Mouse (Mus musculus) neural tube, embryonic 10.5 days (tissue): ENCODE measurements around the gene Tcf20.

Experiments used
- DNase-seq: peaks from one replicate; pipeline ENCODE4 v3.0.0-alpha.2; 2017; ENCODE audit warnings: low spot score; ENCODE audit errors: extremely low spot score

Gene Tcf20

GRCm38 (mm10) chr15:82960786-82961561 is 26.7 kb downstream of the Tcf20 start:
- DNase-seq = peak; percentile 73

GRCm38 (mm10) chr15:82959151-82959550 is 28.5 kb downstream of the Tcf20 start:
- DNase-seq = no peak

GRCm38 (mm10) chr15:82958253-82958701 is 29.4 kb downstream of the Tcf20 start:
- DNase-seq = no peak

DNA sequence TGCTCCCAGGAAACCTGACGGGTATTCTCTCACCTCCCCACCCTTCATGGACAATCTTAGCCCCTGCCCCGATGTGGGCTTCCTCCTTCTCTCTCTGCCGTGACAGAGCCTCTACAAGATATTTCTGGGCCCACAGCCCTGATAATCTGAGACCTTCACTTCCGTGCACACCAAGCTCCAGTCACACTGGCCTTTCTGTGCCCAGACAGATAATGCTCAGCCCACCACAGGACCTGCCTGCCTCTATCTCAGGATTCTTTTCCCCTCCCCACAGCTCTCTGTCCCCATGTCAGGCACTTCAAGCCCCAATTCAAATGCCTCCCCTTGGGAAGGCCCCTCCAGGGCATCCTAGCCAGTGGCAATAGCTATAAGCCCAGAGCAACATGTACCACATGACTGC is 31.0 kb downstream of the Tcf20 start:
- DNase-seq = no peak

- no peak for DNase-seq
These were observed 31.4 kb downstream of the Tcf20 start for GRCm38 (mm10) chr15:82956310-82956709.

DNA sequence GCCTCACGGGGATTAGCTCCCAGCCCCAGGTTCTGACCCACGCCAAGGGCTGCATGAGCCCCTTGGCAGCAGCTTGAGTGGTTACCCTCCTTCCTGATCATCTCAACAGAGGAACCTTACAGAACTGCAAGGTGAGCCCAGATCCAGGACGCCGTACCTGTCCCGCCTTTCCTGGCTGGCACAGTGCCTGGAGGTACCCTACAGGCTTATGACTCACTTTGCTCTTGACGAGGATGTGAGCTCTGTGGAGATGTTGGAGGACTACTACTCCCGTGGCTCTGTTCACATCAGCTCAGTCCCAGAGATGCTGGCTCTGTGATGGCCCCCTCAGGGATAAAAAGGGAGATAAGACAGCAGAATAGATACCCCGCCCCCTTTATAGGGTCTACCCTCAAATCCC is 32.4 kb downstream of the Tcf20 start:
- DNase-seq = no peak

GRCm38 (mm10) chr15:82954034-82954433 is 33.6 kb downstream of the Tcf20 start:
- DNase-seq = no peak

- DNase-seq = no peak
These were observed 34.6 kb downstream of the Tcf20 start for GRCm38 (mm10) chr15:82953096-82953495.

- peak; percentile 62 for DNase-seq
These were observed 35.4 kb downstream of the Tcf20 start for GRCm38 (mm10) chr15:82952292-82952705.

GRCm38 (mm10) chr15:82950246-82950645 is 37.4 kb downstream of the Tcf20 start:
- DNase-seq = no peak

GRCm38 (mm10) chr15:82947431-82947830 is 40.2 kb downstream of the Tcf20 start:
- DNase-seq = no peak

DNA sequence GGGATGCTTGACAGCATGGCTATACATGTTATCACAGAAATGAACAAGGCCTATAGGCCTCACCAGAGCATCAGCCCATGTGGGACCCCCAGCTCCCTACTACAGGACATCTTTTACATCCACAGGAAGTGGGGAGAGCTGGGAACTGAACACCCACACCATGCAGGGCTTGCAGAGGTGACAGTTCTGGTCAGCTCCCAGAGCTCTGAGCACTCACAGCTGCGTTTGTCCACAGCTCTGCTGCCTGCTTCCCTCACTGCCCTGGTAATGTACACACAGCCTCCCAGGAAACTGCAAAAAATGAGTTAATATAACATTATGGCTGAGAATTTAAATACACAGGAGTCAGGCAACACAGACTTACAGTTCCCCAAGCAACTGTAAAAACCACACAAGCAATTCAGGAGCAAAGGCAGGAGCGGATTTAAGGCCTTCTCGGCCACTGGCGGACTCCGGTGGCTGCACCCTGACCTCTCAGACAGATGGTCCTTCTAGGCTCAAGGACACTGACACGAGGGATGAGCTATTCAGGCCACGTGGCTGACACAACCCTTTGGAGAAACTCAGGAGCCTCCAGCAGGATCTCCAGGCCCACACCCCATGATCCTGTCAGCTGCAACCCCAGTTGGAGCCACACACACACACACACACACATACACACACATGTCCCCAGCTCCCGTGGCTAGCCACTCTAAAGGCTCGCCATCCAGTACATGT is 43.0 kb downstream of the Tcf20 start:
- no peak for DNase-seq

DNA sequence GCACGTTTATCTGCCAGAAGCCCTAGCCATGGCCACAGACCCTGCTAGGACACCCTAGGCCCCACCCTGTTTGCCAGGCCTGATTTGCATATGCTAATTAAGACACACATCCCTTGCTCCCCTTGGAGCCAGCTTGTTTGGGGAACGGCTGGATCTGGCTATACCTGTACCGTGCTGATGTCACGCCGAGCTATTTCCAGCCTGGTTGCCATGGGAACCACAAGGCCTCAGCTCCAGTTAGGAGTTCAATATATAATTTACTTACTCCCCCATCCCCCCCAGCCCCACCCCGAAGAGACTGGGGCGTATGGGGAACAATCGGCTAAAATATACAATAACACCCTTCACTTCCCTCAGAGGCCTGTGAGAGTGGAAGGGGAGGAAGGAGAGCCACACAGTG is 45.9 kb downstream of the Tcf20 start:
- no peak for DNase-seq

DNA sequence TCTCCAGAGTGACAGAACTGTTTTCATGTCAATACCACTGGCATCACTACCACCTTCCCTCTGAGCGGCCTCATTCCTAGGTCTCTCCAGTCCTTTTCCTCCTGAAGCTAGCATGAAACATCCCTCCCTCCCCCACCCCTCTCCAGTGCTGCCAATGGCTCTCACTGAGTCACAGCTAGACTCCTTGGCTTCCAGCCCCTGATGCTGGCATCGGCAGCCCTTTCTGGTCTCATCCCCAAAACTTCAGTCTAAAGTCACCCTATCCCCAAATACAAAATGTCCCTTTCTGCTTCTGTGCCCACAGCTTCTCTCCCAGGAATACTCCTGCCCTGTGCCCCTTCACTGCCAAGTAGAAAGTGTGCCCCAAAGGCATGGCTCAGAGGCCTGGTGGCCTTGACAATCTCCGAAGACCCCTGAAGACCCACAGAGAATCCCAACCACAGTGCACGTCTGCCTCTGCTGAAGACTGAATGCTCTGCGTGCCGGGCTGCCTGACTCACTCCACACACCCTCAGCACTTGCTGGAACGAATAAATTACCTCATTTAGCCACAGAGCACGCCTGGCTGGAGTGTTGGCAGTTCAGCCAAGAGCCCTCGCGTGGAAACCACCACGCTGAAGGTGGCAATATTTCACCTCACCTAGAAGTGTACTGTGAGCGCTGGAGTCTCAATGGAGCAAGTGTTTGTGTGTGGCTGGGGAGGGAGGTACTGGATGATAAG is 47.0 kb downstream of the Tcf20 start:
- no peak for DNase-seq

DNA sequence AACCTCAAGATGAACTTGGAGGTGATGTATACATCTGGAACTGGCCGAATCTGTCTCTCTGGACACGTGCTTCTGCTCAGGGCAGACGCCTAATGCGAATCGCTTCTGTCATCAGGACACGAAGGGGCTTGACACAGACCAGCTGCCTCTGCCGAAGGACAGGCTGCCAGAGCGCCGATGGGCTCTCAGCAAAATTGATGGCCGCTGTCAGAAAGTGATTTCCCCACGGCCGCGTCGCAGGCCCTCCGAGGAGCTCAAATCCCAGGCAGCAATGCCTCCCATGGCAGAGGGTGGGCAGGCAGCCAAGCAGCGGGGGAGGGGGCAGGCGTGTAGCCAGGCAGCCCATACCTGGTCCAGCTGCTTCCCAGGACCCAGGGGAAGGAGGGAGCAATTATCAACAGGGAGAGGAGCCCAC is 49.5 kb downstream of the Tcf20 start:
- DNase-seq = peak; percentile 57

DNA sequence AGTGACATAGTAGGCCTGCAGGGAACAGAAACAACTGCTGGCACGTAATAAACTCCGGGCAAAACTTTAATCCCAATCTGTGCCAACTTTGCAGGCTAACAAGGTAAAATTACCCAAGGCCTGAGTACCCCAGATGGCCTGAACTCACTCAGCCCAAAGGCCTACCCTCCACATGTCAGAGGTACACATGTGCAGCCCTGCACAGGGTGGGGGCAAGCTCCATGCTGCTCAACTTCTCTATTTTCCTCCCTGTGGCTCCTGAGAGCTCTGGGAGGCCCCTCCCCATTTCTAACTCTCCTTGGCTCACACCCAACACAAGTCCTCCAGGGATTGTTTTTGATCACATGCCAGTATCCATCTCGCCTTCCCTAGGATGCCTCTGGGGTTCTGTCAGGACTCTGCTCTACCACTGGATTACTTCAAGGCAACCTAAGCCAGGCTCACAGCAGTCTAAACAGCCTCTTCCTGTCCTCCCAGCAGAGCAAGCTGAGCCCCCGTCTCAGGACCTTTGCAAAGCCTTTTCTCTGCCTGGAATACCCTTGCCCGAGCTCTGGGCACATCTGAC is 50.2 kb downstream of the Tcf20 start:
- DNase-seq = no peak

DNA sequence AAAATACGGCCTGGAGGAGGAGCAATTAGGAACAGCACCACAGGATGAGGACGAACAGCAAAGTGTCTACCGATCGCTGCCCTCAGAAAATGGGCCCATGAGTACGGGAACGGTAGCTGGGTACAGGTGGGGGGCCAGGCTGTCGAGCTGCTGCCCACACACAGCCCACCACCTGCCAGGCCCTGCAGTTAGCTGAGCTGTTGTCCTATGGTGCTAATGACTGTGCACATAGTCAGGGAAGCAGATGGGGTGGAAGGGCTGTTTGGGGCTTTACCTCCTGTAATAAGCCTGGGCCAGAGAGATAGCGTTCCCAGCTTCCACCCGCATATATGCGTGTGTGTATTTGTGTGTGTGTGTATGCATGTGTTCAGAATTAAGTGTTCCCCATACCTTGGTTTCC is 52.7 kb downstream of the Tcf20 start:
- DNase-seq = no peak

DNA sequence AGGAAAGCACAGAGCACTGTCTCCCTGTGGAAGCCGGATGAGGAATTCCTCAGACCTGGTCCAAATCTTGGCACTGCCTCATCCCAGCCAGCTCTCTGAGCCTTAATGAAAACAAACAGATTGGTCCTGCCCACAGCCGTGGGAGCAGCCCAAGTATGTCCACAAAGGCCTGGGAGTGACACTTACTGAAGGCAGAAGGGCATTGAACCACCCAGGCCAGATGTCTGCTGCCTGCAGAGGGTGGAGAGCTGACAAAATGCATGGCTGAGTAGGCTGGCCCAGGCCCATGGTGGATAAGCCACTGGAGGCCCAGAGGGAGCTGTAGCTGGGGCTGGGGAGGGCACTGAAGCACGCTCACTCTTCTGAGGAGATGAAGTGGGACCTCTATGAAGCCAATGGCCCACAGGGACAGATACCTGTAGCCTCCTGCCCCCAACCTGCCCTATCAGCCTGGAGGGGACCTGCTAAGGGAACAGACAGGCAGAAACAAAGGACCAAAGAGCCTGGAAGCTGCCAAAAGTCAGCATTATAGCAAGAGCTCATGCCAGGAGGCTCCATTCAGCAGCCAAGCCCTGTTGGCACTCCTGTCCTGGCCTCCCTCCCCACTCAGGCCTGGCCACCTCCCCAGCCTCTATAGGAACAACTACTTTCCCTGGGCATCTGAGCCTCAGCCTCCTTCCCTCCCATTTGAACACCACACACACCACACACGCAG is 54.6 kb downstream of the Tcf20 start:
- no peak for DNase-seq

DNA sequence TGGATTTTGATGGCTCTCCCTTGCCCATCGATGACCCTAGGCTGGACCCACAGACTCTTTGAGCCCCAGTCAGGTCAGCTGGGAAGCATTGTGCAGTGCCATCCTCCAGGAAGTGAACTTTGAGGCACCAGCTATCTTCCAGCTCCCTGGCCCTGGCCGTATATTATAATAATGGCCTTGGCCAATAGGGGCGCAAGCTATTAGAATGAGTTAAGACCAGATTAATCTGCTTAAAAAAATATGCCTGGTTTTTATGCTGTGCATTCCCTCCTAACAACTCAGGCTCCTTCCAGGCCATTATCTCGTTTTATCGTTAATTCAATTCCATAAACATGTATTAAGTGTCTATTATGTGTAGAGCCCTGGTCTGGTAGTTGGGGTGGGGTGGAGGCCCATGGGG is 56.2 kb downstream of the Tcf20 start:
- DNase-seq = no peak

GRCm38 (mm10) chr15:82929595-82929994 is 58.1 kb downstream of the Tcf20 start:
- no peak for DNase-seq

GRCm38 (mm10) chr15:82928844-82929243 is 58.8 kb downstream of the Tcf20 start:
- DNase-seq = no peak
